Mouse (Mus musculus): Measurements from ENCODE around the gene Arnt2.

- TF ChIP-seq CTCF (IDR thresholded peaks at IDR 0.05; ENCODE audit: insufficient read depth, low read depth, low read length) (no peak), POLR2A (IDR thresholded peaks at IDR 0.05; ENCODE audit: insufficient read depth, low read depth, low read length) (no peak)
Measured at GRCm38 (mm10) chr7:84332295-84333168, 77.4 kb downstream of the Arnt2 start.

Data from olfactory bulb, adult 2 months (tissue).